Mouse (Mus musculus): ENCODE measurements at regions not wholly inside any gene's neighbourhood (a gene's known extent, or its start where the extent isn't known, plus 50 kb on each side); places are given as distances from the start of the nearest gene placed in this dataset.

- no peak for TF ChIP-seq CTCF (IDR thresholded peaks at IDR 0.05; ENCODE audit: low read depth, low read length)
- TF ChIP-seq TAL1 (conservative IDR thresholded peaks at IDR 0.05; ENCODE audit: low read depth, low read length): no peak
- no peak for TF ChIP-seq GATA1 (IDR thresholded peaks at IDR 0.05; ENCODE audit: borderline replicate concordance, low read length)
Measured at GRCm38 (mm10) chr3:8248911-8249310, 1361.0 kb downstream of the Zfp704 start.
